Mouse (Mus musculus): ENCODE results near the gene Gmeb2. TPM values are rescaled to one million over a fixed set of nuclear protein-coding genes. Genes with fewer than 3 reads are reported as not detected.

Gene Gmeb2
- 10 to 100 TPM; 16.7 to 21.1 TPM for total RNA-seq (2021)

- peak in 1 of 2 experiments; percentile 82 for DNase-seq (ENCODE audit: extremely low spot score in 1 of 2, low spot score in 1 of 2)
Measured at GRCm38 (mm10) chr2:181287958-181288350, at the start of gene Gmeb2. TSS of gene Gmeb2 (minus strand) at chr2:181288035.

- DNase-seq (ENCODE audit: extremely low spot score in 1 of 2, low spot score in 1 of 2), result peak; percentile 38 to 79
Measured at GRCm38 (mm10) chr2:181334023-181334422, 46.2 kb upstream of the Gmeb2 start.

GRCm38 (mm10) chr2:181332542-181332941, 44.7 kb upstream of the Gmeb2 start:
- no peak for DNase-seq (ENCODE audit: extremely low spot score in 1 of 2, low spot score in 1 of 2)

- no peak for DNase-seq (ENCODE audit: extremely low spot score in 1 of 2, low spot score in 1 of 2)
Measured at GRCm38 (mm10) chr2:181326098-181326497, 38.3 kb upstream of the Gmeb2 start.

- DNase-seq (ENCODE audit: extremely low spot score in 1 of 2, low spot score in 1 of 2), result no peak
Measured at GRCm38 (mm10) chr2:181322136-181322535, 34.3 kb upstream of the Gmeb2 start.

GRCm38 (mm10) chr2:181320103-181320499, 32.3 kb upstream of the Gmeb2 start:
- no peak for DNase-seq (ENCODE audit: extremely low spot score in 1 of 2, low spot score in 1 of 2)

GRCm38 (mm10) chr2:181319248-181320102, 31.6 kb upstream of the Gmeb2 start, which contains the start of gene Rtel1:
TSS of gene Rtel1 (plus strand) at chr2:181319739.
- DNase-seq (ENCODE audit: extremely low spot score in 1 of 2, low spot score in 1 of 2), result peak; percentile 71 to 74

GRCm38 (mm10) chr2:181314080-181314810, 26.4 kb upstream of the Gmeb2 start, which contains the start of gene Stmn3:
TSS of gene Stmn3 (minus strand) at chr2:181314500.
- DNase-seq (ENCODE audit: extremely low spot score in 1 of 2, low spot score in 1 of 2), result peak; percentile 72 to 76

- peak in 1 of 2 experiments; percentile 37 for DNase-seq (ENCODE audit: extremely low spot score in 1 of 2, low spot score in 1 of 2)
Measured at GRCm38 (mm10) chr2:181313344-181314079, 25.7 kb upstream of the Gmeb2 start.

GRCm38 (mm10) chr2:181313006-181313343, 25.1 kb upstream of the Gmeb2 start:
- no peak for DNase-seq (ENCODE audit: extremely low spot score in 1 of 2, low spot score in 1 of 2)

- no peak for DNase-seq (ENCODE audit: extremely low spot score in 1 of 2, low spot score in 1 of 2)
Measured at GRCm38 (mm10) chr2:181312435-181312834, 24.6 kb upstream of the Gmeb2 start.

- peak in 1 of 2 experiments; percentile 44 for DNase-seq (ENCODE audit: extremely low spot score in 1 of 2, low spot score in 1 of 2)
Measured at GRCm38 (mm10) chr2:181307144-181307804, 19.4 kb upstream of the Gmeb2 start.

- DNase-seq (ENCODE audit: extremely low spot score in 1 of 2, low spot score in 1 of 2), result no peak
Measured at GRCm38 (mm10) chr2:181304944-181305343, 17.1 kb upstream of the Gmeb2 start.

- DNase-seq (ENCODE audit: extremely low spot score in 1 of 2, low spot score in 1 of 2), result no peak
Measured at GRCm38 (mm10) chr2:181302041-181302440, 14.2 kb upstream of the Gmeb2 start.

GRCm38 (mm10) chr2:181290937-181291336, 3.1 kb upstream of the Gmeb2 start:
- no peak for DNase-seq (ENCODE audit: extremely low spot score in 1 of 2, low spot score in 1 of 2)

GRCm38 (mm10) chr2:181288691-181289090, 856 bp upstream of the Gmeb2 start:
- no peak for DNase-seq (ENCODE audit: extremely low spot score in 1 of 2, low spot score in 1 of 2)

GRCm38 (mm10) chr2:181287338-181287957, 387 bp downstream of the Gmeb2 start:
- peak; percentile 67 to 79 for DNase-seq (ENCODE audit: extremely low spot score in 1 of 2, low spot score in 1 of 2)

GRCm38 (mm10) chr2:181286629-181287337, 1.1 kb downstream of the Gmeb2 start:
- DNase-seq (ENCODE audit: extremely low spot score in 1 of 2, low spot score in 1 of 2), result no peak

GRCm38 (mm10) chr2:181279968-181280367, 7.9 kb downstream of the Gmeb2 start:
- no peak for DNase-seq (ENCODE audit: extremely low spot score in 1 of 2, low spot score in 1 of 2)

Data from layer of hippocampus, postnatal 25 days (tissue).